Mouse (Mus musculus) activated CD4-positive, CD25-positive, alpha-beta regulatory T cell, adult 4 months (primary cell): ENCODE data around the gene Vmn2r-ps130. TPM values are rescaled to one million over a fixed set of nuclear protein-coding genes. Genes with fewer than 3 reads are reported as not detected.
"Not testable (repeated sequence)": the region's sequence is repeated elsewhere in the genome, so short reads cannot be mapped to it uniquely, and the experiment has no call there.

Source experiments
- ATAC-seq: one replicate; pipeline ENCODE4 v1.8.0; 2017
- polyA plus RNA-seq, 2 experiments: library from polyadenylated mRNA; unstranded; fragments of 100-300 nt; shearing (Covaris generic); gene quantifications; one replicate each; pipeline ENCODE4 v1.2.1; 2017

Vmn2r-ps130 gene
- not detected for polyA plus RNA-seq

- not testable (repeated sequence) for ATAC-seq
Measured at GRCm38 (mm10) chr17:23060866-23061265, at the start of gene Vmn2r-ps130. Gene Vmn2r-ps130, plus strand, starts transcription at chr17:23061166.

Other genes starting within 250 kb of the Vmn2r-ps130 start
- gene Zfp945, start 194.0 kb upstream of the Vmn2r-ps130 start, polyA plus RNA-seq = 10 to 100 TPM; 16.2 to 21.3 TPM
- gene Vmn2r113, start 118.2 kb upstream of the Vmn2r-ps130 start, polyA plus RNA-seq = under 1 TPM in 1 of 2 experiments, not detected in 1; 0.04 TPM
- gene Zfp40, start 132.1 kb downstream of the Vmn2r-ps130 start, polyA plus RNA-seq = 10 to 100 TPM in 1 of 2 experiments, 1 to 10 TPM in 1; 9.4 to 13.8 TPM